In the genomic region with DNA sequence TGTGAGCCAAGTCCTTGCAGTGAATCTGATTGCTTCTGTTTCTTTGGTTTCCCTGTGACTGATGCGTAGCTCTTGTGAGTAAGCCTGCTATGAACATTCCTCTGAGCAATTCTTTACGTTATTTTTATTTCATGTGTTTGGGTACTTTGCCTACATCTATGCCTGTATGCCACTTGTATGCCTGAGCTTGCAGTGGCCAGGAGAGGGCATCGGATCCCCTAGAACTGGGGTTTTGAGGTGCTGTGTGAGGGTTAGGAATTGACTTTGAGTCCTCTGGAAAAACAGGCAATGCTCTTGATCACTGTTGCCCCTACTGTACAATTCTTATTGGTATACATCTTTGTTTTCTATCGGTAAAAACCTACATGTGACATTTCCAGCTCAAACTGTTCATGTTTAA, we compare ENCODE assay signal across 18 mouse cellular contexts. TPM values are rescaled to one million over a fixed set of nuclear protein-coding genes. Genes with fewer than 3 reads are reported as not detected.
A peak's percentile ranks its signal among the peaks of the same experiment; 100 is the strongest.
DNase-seq lines count a peak whose midpoint lies in the region; ATAC-seq and TF ChIP-seq lines count a peak whose summit lies in the region.
"Had no signal": no experiment of that assay in that cellular context is flagged by ENCODE, and none has a peak within 500 bp of the region (broad histone marks: within the 10 kb centered on the region; RNA-seq: fewer than 3 reads in every experiment).

No protein-coding gene starts in this region.

- no peak for TF ChIP-seq POLR2A in brain, embryonic 14.5 days (IDR thresholded peaks at IDR 0.05; ENCODE audit: borderline replicate concordance, extremely low read depth, insufficient read depth, insufficient read length, poor library complexity, severe bottlenecking)

- no peak overlapping the region for H3K9ac ChIP-seq in forebrain, postnatal 0 days
- no peak overlapping the region for H3K9ac ChIP-seq in forebrain, embryonic 11.5 days (ENCODE audit: low read length)
- H3K9ac ChIP-seq: forebrain, embryonic 15.5 days; heart, embryonic 12.5 days; neural tube, embryonic 15.5 days had no signal

- H3K4me2 ChIP-seq in forebrain, postnatal 0 days (ENCODE audit: low read depth): no peak overlapping the region
- H3K4me2 ChIP-seq in forebrain, embryonic 11.5 days (ENCODE audit: low read depth, low read length, severe bottlenecking): no peak overlapping the region
- H3K4me2 ChIP-seq: forebrain, embryonic 15.5 days; heart, embryonic 12.5 days; neural tube, embryonic 15.5 days had no signal

- TF ChIP-seq CTCF in forebrain, postnatal 0 days (IDR thresholded peaks at IDR 0.05; ENCODE audit: low read depth): peak; percentile 63
- TF ChIP-seq CTCF in brain, embryonic 14.5 days (IDR thresholded peaks at IDR 0.05; ENCODE audit: borderline replicate concordance, extremely low read depth, insufficient read depth, insufficient read length): peak; percentile 35; the same call in 1 of the 2 replicates

- H3K36me3 ChIP-seq in forebrain, postnatal 0 days (ENCODE audit: insufficient read depth): peaks cover 25% of the 10 kb centered on the region; the same call in 1 of the 2 replicates
- no peaks in the 10 kb centered on the region for H3K36me3 ChIP-seq in forebrain, embryonic 11.5 days (ENCODE audit: control insufficient read depth, insufficient read depth, low read length)

- intact Hi-C loops in left cerebral cortex, postnatal 25 days (cut with DNase I): no loop called here

- H3K27ac ChIP-seq in forebrain, postnatal 0 days (ENCODE audit: low read depth, low read length): no peak overlapping the region
- H3K27ac ChIP-seq in forebrain, embryonic 11.5 days (ENCODE audit: low read depth, low read length): no peak overlapping the region
- H3K27ac ChIP-seq: forebrain, embryonic 15.5 days; hindbrain, embryonic 10.5 days; neural tube, embryonic 15.5 days had no signal

- no peaks in the 10 kb centered on the region for H3K4me1 ChIP-seq in forebrain, postnatal 0 days (ENCODE audit: insufficient read depth)
- H3K4me1 ChIP-seq in forebrain, embryonic 11.5 days (replicated peaks; ENCODE audit: control insufficient read depth, insufficient read depth, low read length): no peaks in the 10 kb centered on the region
- H3K4me1 ChIP-seq: forebrain, embryonic 15.5 days; heart, embryonic 12.5 days; hindbrain, embryonic 10.5 days; neural tube, embryonic 15.5 days had no signal

- 78% methylated on average over 4 of the region's 4 CpGs for WGBS in forebrain, postnatal 0 days
- 95% methylated on average over 4 of the region's 4 CpGs for WGBS in forebrain, embryonic 11.5 days

- no peaks in the 10 kb centered on the region for H3K27me3 ChIP-seq in forebrain, postnatal 0 days (ENCODE audit: insufficient read depth, low read length)
- no peaks in the 10 kb centered on the region for H3K27me3 ChIP-seq in forebrain, embryonic 11.5 days (ENCODE audit: control insufficient read depth, insufficient read depth, low read length)
- H3K27me3 ChIP-seq: CH12.LX; forebrain, embryonic 15.5 days; heart, embryonic 12.5 days; neural tube, embryonic 15.5 days had no signal

- no peaks in the 10 kb centered on the region for H3K9me3 ChIP-seq in forebrain, postnatal 0 days (ENCODE audit: low read length)
- H3K9me3 ChIP-seq in forebrain, embryonic 11.5 days (ENCODE audit: control insufficient read depth, low read length): no peaks in the 10 kb centered on the region
- H3K9me3 ChIP-seq: forebrain, embryonic 15.5 days; heart, embryonic 12.5 days; hindbrain, embryonic 10.5 days; neural tube, embryonic 15.5 days had no signal

- no peak overlapping the region for H3K4me3 ChIP-seq in forebrain, postnatal 0 days (ENCODE audit: low read depth, low read length)
- no peak overlapping the region for H3K4me3 ChIP-seq in forebrain, embryonic 11.5 days (ENCODE audit: low read depth, low read length)
- H3K4me3 ChIP-seq: forebrain, embryonic 15.5 days; heart, embryonic 12.5 days; hindbrain, embryonic 10.5 days; neural tube, embryonic 15.5 days had no signal

- ATAC-seq in forebrain, postnatal 0 days: peak; percentile 36; the same call in 1 of the 2 replicates
- no peak for ATAC-seq in forebrain, embryonic 11.5 days (replicated peaks; ENCODE audit: low FRiP score)
- ATAC-seq: forebrain, embryonic 15.5 days had no signal

- DNase-seq in forebrain, postnatal 0 days: peak; percentile 26
- no peak for DNase-seq in forebrain, embryonic 11.5 days (ENCODE audit: low spot score)
- DNase-seq in left cerebral cortex, postnatal 25 days (ENCODE audit: low spot score in 2 of 2): peak; percentile 11 to 31
- DNase-seq in left cerebral cortex, adult 8-10 months (ENCODE audit: low spot score in 2 of 2): no peak
- peak; percentile 15 for DNase-seq in A20 (ENCODE audit: low read depth, low spot score)
- DNase-seq in brain, embryonic 14.5 days (ENCODE audit: low read depth): peak; percentile 14
- DNase-seq in embryo, embryonic 9.5 days (ENCODE audit: extremely low spot score): no peak
- DNase-seq: adrenal gland, adult 8-10 months; gastrocnemius, postnatal 14 days; kidney, adult 9 months; liver; lung, postnatal 4 days; thymus, postnatal 14 days had no signal

RNA-seq across cellular contexts. Expression of gene Ogdhl, which starts 52.2 kb away (rescaled TPM):
- total RNA-seq in forebrain, postnatal 0 days (2014; rRNA removed): 23.2 and 32.0 TPM in 2 replicates
- 17.5 and 23.3 TPM in 2 replicates for polyA plus RNA-seq in forebrain, postnatal 0 days (2015; fragmentation: Nextera tagmentation; extraction: Ambion mirVana)
- 18.3 and 18.8 TPM in 2 replicates for polyA plus RNA-seq in forebrain, embryonic 11.5 days (2014; fragmentation: Nextera tagmentation; extraction: Ambion mirVana)
- total RNA-seq in left cerebral cortex, postnatal 25 days (2021): 100 to 1,000 TPM in 1 of 2 experiments, 10 to 100 TPM in 1; 94.0 to 101 TPM
- 100 to 1,000 TPM; 120 to 136 (median 125) TPM for total RNA-seq in left cerebral cortex, adult 8-10 months (2022)
- 24.0 and 27.5 TPM in 2 replicates for polyA plus RNA-seq in brain, embryonic 14.5 days (2012; rRNA removed)

Comparison
In these comparisons a context has a peak if more than half of its experiments do, and no peak if none do; other contexts are left out.
1. DNase-seq: peak in forebrain, postnatal 0 days (single experiment), left cerebral cortex, postnatal 25 days (2 of 2), A20 (single experiment) and brain, embryonic 14.5 days (single experiment); none in forebrain, embryonic 11.5 days (single experiment), left cerebral cortex, adult 8-10 months (0 of 2) and embryo, embryonic 9.5 days (single experiment).